Mouse (Mus musculus) central nervous system, embryonic 14 days (tissue): ENCODE results near the gene Trim72. TPM values are rescaled to one million over a fixed set of nuclear protein-coding genes. Genes with fewer than 3 reads are reported as not detected.

Experiments used
- polyA plus RNA-seq: library from polyadenylated mRNA; depleted of rRNA; stranded (reverse); fragments of >200 nt; gene quantifications from 2 replicates; pipeline ENCODE4 v1.2.3, GENCODE M21; 2012; rRNA removed

Trim72 gene
- polyA plus RNA-seq = 0.64 and 4.6 TPM in 2 replicates

DNA sequence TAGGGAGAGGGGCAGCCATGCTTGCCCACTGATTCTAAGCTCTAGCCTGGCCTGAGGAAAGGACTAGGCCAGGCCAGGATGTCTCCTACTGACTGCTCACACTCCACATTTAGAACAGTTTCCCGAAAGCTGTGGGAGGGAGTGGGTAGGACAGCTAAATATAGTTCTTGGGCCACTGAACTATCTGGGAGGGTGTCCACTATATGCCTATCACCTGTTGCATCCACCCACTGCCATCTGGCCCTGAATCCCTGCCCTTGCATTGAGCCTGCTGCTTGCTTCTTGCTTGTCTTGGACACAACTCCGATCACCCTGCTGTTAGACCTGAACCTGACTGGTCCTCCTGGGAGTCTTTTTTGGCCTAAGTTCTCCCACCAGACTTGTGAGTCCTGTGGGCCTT, at the start of gene Trim72:
Gene Trim72, plus strand, starts transcription at position 262 of the 400 bp plus-strand sequence.

DNA sequence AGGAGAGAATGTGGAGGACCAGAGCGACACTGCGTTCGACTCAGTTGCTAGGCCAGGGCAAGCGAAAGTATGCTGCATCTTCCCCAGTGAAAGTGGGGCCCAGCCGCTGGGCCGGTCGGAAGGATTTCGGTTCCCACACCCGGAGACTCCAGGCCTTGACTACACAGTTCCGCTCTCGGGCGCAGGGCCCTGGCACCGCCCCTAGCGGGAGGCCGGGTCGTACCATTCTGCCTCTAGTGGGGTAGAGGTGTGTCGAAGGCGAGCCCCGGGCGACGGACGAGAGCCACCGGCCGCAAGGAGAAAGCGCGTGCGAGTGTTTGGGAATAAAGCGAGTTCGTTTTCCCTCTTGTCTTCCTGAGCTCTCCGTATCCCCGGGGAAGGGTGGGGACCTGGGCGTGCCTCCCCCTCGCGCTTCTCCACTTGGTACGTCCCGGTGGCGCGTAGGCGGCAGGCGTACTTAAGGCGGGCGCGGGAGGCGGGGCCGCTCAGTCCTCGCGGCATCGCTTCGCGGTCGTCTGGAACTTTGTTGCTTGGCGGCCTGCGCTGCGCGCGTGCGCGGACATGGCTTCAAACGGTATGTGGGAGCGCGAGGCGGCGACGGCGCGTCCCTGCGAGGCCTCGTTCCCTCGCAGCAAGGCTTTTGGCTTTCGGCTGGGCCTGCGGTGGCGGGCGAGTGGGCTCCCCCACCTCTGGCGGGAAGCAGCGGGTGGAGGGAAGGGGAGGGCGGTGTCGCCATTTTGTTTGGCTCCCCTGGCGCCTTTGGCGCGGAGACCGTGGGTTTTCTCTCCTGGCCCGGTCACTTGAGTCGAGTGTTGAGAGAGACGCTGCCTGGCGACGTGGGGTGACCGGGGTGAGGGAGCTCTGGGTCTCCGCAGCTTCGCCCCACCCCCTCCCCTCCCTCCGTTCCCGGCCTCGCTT, 36.5 kb upstream of the Trim72 start, which contains the start of gene Fus:
Gene Fus, plus strand, starts transcription at position 454 of the 918 bp plus-strand sequence.

DNA sequence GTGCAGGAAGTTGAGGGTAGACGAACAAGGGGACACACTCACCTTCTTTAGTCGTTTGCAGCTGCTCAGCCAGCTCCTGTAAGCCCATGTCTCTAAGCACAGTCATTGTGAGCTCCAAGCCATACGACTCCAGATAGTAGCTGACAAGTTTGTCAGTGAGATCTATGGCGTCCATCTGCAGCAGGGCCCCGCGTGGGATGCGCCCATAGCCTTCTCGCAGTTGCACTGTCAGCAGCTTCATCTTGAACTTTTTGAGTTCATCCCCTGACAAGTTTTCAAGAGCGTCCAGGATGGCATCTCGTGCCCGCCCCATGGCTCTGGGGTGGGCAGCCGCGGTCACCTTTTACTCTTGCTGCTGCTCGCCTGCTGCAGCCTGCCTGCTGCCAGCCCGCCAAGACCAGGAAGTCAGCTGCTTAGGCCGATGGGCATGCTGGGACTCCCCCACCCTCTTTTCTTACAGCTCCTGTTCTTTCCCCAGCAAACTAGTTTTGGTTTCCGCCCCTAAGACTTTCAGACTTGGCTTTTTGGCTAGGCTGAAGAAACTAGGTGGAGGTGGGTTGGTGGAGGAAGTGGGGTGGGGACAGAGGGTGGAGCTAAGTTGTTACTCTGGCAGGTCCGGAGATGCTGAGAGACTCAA, 10.3 kb upstream of the Trim72 start, which contains the start of gene Pycard:
Gene Pycard, minus strand, starts transcription at position 527 of the 637 bp plus-strand sequence.

Other genes starting within 250 kb of the Trim72 start
- 8.2 and 10.4 TPM in 2 replicates for gene Orai3, start 234.1 kb upstream of the Trim72 start, polyA plus RNA-seq
- 16.7 and 23.0 TPM in 2 replicates for gene Setd1a, start 227.3 kb upstream of the Trim72 start, polyA plus RNA-seq
- not detected in 2 replicates for gene Gm49388, start 218.3 kb upstream of the Trim72 start, polyA plus RNA-seq
- gene Hsd3b7, start 203.3 kb upstream of the Trim72 start, polyA plus RNA-seq = 15.0 and 18.8 TPM in 2 replicates
- 55.6 and 78.3 TPM in 2 replicates for gene Stx4a, start 179.7 kb upstream of the Trim72 start, polyA plus RNA-seq
- gene Stx1b, start 179.4 kb upstream of the Trim72 start, polyA plus RNA-seq = 82.8 and 97.6 TPM in 2 replicates
- gene Zfp646, start 127.7 kb upstream of the Trim72 start, polyA plus RNA-seq = 23.8 and 25.2 TPM in 2 replicates
- gene Zfp668, start 127.1 kb upstream of the Trim72 start, polyA plus RNA-seq = 20.6 and 21.2 TPM in 2 replicates
- 2.4 and 3.0 TPM in 2 replicates for gene Prss53, start 113.0 kb upstream of the Trim72 start, polyA plus RNA-seq
- gene Gm21974, start 108.5 kb upstream of the Trim72 start, polyA plus RNA-seq = not detected in 2 replicates
- gene Vkorc1, start 108.3 kb upstream of the Trim72 start, polyA plus RNA-seq = 61.4 and 95.9 TPM in 2 replicates
- 54.7 and 59.0 TPM in 2 replicates for gene Bckdk, start 99.9 kb upstream of the Trim72 start, polyA plus RNA-seq
- gene Kat8, start 91.4 kb upstream of the Trim72 start, polyA plus RNA-seq = 48.3 and 52.2 TPM in 2 replicates
- 0.20 and 2.6 TPM in 2 replicates for gene Prss8, start 73.8 kb upstream of the Trim72 start, polyA plus RNA-seq
- 10.7 and 13.2 TPM in 2 replicates for gene Prss36, start 57.2 kb upstream of the Trim72 start, polyA plus RNA-seq
- 779 and 808 TPM in 2 replicates for gene Fus, start 36.5 kb upstream of the Trim72 start, polyA plus RNA-seq
- gene Pycard, start 10.1 kb upstream of the Trim72 start, polyA plus RNA-seq = 7.0 and 10.3 TPM in 2 replicates
- gene Itgam, start 58.7 kb downstream of the Trim72 start, polyA plus RNA-seq = 2.0 and 2.3 TPM in 2 replicates
- gene Gm49368, start 58.7 kb downstream of the Trim72 start, polyA plus RNA-seq = 0.01 and 0.05 TPM in 2 replicates
- 0.14 and 0.15 TPM in 2 replicates for gene Itgax, start 125.6 kb downstream of the Trim72 start, polyA plus RNA-seq
- 0.04 TPM in 1 of 2 replicates, not detected in the other for gene Itgad, start 150.4 kb downstream of the Trim72 start, polyA plus RNA-seq
- gene Cox6a2, start 202.4 kb downstream of the Trim72 start, polyA plus RNA-seq = 0.09 and 10.5 TPM in 2 replicates
- gene Armc5, start 233.4 kb downstream of the Trim72 start, polyA plus RNA-seq = 12.8 and 15.7 TPM in 2 replicates
- 3.0 and 3.6 TPM in 2 replicates for gene 9130023H24Rik, start 234.1 kb downstream of the Trim72 start, polyA plus RNA-seq
- 13.1 and 23.1 TPM in 2 replicates for gene Tgfb1i1, start 242.9 kb downstream of the Trim72 start, polyA plus RNA-seq